Mouse (Mus musculus) thymus, adult 2 months (tissue): ENCODE data around the gene Gm5269.

ENCODE experiments used
- CTCF ChIP-seq: fragments of 200-500 bp; IDR thresholded peaks from 2 replicates; pipeline ENCODE4 v1.5.1; 2012; ENCODE audit warnings: mild to moderate bottlenecking, control low read depth, low read length, moderate library complexity, borderline replicate concordance; ENCODE audit not compliant: control insufficient read depth, poor library complexity, insufficient read depth; ENCODE audit errors: extremely low read depth
- POLR2A ChIP-seq: fragments of 200-500 bp; IDR thresholded peaks from 2 replicates; pipeline ENCODE4 v1.6.1; 2012; ENCODE audit warnings: mild to moderate bottlenecking, low read length, control low read depth, moderate library complexity; ENCODE audit not compliant: control insufficient read depth, poor library complexity, insufficient read depth; ENCODE audit errors: extremely low read depth

DNA sequence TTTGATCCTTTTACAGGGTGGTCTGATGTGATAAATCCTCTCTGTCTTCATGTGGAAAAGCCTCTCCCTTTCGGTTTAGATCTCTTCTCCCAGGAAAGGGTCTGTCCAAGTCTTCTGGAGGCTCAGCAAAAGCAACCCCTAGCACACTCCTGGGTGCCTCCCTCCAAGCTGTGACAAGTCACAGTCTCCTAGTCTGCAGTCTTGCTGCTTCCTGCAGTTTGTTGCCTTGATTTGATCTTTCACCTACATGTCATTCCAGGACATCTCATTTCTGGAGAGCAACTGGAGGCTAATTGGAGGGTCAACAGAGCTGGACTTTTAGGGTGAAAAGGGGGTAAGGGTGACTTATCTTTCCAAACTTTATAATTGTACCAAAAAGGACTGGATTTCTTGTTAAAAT, 24.8 kb downstream of the Gm5269 start:
- TF ChIP-seq CTCF (no peak), POLR2A (no peak)
